Mouse (Mus musculus): ENCODE results near the gene Arsk.
A peak's percentile ranks its signal among the peaks of the same experiment; 100 is the strongest.

Arsk gene

GRCm38 (mm10) chr13:76024588-76024987 is 73.9 kb downstream of the Arsk start:
- no peak for DNase-seq (ENCODE audit: low read depth, low spot score)

- DNase-seq (ENCODE audit: low read depth, low spot score), result no peak
These were observed 76.7 kb downstream of the Arsk start for GRCm38 (mm10) chr13:76021782-76022181.

DNA sequence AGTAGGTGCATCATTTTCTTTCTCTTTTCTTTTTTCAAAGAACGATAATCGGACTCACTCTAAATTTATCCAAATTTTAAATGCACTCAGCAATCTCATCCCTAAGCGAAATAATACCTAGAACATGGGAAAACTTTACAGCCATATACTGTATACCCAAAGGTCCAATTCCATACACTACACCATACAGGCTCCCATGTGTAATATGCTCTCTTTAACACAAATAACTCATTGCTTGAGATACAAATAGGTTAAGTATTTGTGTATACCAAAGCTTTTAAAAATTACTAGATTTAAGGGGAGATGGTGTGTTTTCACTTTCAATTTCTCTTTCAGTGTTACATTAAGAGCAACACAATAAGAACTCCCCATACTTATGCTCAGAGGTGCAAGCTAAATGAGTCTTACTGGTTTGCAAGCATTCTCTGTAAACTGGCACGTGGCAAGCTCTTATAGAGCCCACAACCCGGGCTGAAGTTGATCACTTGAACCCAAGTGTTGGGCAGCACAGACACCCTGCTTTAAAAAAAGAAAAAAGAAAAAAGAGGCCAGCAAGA is 79.5 kb downstream of the Arsk start:
- DNase-seq (ENCODE audit: low read depth, low spot score), result no peak

DNA sequence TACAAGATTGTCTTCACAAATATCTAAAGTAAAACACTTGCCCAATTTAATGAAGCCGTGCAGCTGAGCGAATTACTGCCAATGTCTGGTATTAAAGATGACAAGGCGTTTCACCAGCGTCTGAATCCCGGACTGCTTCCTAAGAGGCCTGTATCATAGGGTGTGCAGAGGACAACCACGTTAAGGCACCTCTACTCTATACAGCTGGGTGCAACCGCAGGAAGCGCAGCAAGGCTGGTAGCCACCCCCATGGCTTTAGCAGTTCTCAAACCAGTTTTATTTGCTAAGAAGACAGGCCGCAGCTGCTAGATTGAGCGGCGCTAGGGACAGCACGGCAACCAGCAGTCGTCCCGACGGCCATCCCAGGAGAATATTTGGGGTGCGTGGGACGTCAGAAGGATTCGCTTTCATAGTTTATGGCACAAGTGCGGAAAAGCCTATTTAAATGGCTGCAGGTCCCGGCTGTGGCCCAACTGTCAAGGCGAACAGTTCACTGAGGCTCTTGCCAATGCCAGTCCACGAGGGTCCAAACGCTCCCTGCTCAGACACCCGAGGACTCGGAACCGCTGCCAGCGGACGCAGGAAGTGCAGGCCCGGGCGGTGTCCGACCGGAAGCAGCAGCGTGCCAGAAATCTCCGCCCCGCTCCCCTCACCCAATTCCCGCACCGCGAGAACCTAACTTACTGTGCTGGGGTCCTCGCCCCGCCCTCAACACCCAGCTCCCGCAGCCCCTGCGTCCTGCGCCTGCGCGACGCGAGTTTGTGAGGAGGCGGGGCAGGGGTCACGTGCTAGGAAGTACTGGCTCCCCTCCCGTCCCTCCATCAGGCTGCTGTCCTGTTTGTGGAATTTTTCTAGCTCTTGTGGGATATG is 80.3 kb downstream of the Arsk start, which contains the start of gene Rfesd:
Gene Rfesd (minus strand): TSS at position 746 of the 870 bp plus-strand sequence.
- peak; percentile 98 for DNase-seq (ENCODE audit: low read depth, low spot score)

DNA sequence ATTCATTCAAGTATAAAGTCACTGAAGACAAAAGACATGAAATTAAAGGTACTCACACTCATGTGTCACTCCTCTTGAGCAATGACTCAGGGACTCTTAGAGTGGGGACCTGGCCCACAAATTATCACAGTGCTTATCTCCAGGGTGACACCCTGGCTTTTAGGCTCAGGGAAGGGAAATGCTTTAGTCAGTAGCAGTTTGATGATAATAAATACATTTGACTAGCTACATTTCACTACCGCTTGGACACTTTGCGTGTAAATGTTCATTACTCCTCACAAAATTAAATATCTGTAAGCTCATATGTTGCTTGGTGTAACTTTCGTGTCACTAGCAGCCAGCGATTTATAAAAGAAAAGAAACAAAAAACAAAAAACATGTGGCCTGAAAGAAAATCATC is 81.0 kb downstream of the Arsk start:
- DNase-seq (ENCODE audit: low read depth, low spot score), result no peak

DNA sequence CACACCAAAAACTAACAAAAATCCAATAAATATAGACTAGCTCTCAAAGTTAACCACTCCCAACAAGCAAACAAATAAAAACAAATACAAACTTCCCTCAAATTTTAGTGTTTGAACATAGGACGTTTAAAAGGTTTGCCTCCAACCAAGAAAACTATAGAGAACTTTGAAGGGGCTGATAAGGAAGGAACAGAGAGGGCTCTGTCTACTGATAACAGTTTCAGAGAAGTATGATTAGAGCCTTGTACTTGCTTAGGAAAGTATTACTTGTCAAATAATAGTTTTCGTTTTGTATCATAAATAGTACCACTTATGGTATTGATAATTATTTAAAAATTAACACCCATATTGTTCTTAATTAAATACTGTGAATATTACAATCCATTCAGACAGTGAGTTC is 83.9 kb downstream of the Arsk start:
- no peak for DNase-seq (ENCODE audit: low read depth, low spot score)
